Mouse (Mus musculus) CD8-positive naive resting alpha-beta T cell, adult 2 months (primary cell): ENCODE results near the gene Ebi3.
"Not testable (repeated sequence)": the region's sequence is repeated elsewhere in the genome, so short reads cannot be mapped to it uniquely, and the experiment has no call there.

ENCODE experiments used
- DNase-seq, 2 experiments: peaks; one replicate each; pipeline ENCODE4 v3.0.0; 2022; ENCODE audit warnings: low read depth in 2 of 2, low spot score in 2 of 2

Ebi3 gene

GRCm38 (mm10) chr17:55952447-55953027, at the start of gene Ebi3:
Gene Ebi3 (plus strand): TSS chr17:55952640.
- DNase-seq = no peak

GRCm38 (mm10) chr17:55903087-55903486, 49.4 kb upstream of the Ebi3 start:
- no peak for DNase-seq

- DNase-seq = no peak
Measured at GRCm38 (mm10) chr17:55903687-55904086, 48.8 kb upstream of the Ebi3 start.

GRCm38 (mm10) chr17:55904131-55904530, 48.3 kb upstream of the Ebi3 start:
- DNase-seq = no peak

- DNase-seq = no peak
Measured at GRCm38 (mm10) chr17:55906669-55907068, 45.8 kb upstream of the Ebi3 start.

- DNase-seq = peak; percentile 12 to 51
Measured at GRCm38 (mm10) chr17:55931553-55932502, 20.6 kb upstream of the Ebi3 start.

GRCm38 (mm10) chr17:55932635-55933034, 19.8 kb upstream of the Ebi3 start:
- no peak for DNase-seq

GRCm38 (mm10) chr17:55933191-55933590, 19.2 kb upstream of the Ebi3 start:
- no peak for DNase-seq

GRCm38 (mm10) chr17:55944387-55944865, 8.0 kb upstream of the Ebi3 start:
- DNase-seq = not testable (repeated sequence)

- peak; percentile 77 to 79 for DNase-seq
Measured at GRCm38 (mm10) chr17:55944866-55945682, 7.4 kb upstream of the Ebi3 start.

GRCm38 (mm10) chr17:55945696-55946095, 6.7 kb upstream of the Ebi3 start:
- no peak for DNase-seq

- no peak for DNase-seq
Measured at GRCm38 (mm10) chr17:55948647-55949046, 3.8 kb upstream of the Ebi3 start.

- DNase-seq = no peak
Measured at GRCm38 (mm10) chr17:55949400-55949799, 3.0 kb upstream of the Ebi3 start, which contains the start of gene Zfp119b. Gene Zfp119b (minus strand): TSS chr17:55949500.

GRCm38 (mm10) chr17:55950601-55951000, 1.8 kb upstream of the Ebi3 start:
- no peak for DNase-seq

- DNase-seq = no peak
Measured at GRCm38 (mm10) chr17:55952041-55952440, 399 bp upstream of the Ebi3 start.

GRCm38 (mm10) chr17:55953751-55954150, 1.3 kb downstream of the Ebi3 start:
- no peak for DNase-seq

- no peak for DNase-seq
Measured at GRCm38 (mm10) chr17:55954229-55954628, 1.8 kb downstream of the Ebi3 start.

- no peak for DNase-seq
Measured at GRCm38 (mm10) chr17:55956129-55956528, 3.7 kb downstream of the Ebi3 start.

GRCm38 (mm10) chr17:55956591-55956990, 4.2 kb downstream of the Ebi3 start:
- no peak for DNase-seq

GRCm38 (mm10) chr17:55957168-55957567, 4.7 kb downstream of the Ebi3 start:
- DNase-seq = peak; percentile 54 to 74
